Mouse (Mus musculus): Measurements from ENCODE around the gene Vtn. TPM values are rescaled to one million over a fixed set of nuclear protein-coding genes. Genes with fewer than 3 reads are reported as not detected.
A peak's percentile ranks its signal among the peaks of the same experiment; 100 is the strongest.

Gene Vtn
- polyA plus RNA-seq, 1 experiment, result not detected

DNA sequence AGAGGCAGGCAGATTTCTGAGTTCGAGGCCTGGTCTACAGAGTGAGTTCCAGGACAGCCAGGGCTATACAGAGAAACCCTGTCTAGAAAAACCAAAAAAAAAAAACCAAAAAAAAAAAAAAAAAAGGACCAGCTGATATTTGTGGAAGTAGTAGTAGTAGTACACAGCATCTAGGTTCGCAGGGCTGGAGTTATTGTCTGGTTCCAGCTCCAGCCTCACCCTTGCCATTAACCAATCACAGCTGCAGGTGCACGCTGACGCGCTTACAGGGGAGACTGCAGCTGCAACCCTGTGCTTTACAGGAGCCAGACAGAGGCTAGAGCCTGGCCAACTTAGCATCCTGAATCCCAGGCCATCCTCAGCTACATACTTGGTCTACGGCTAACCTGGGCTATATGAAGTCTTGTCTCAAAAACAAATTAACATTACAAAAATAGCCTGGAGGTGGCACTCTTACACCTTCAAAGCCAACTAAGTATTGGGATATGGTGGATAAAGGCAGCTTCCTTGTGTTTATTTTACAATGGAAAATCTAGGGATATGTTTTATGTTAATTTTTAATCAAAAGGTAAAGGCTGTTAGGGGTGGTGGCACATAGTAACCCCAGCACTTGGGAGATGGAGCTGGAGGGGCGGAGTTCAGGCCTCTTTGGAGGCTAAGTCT is 45.7 kb downstream of the Vtn start:
- Histone ChIP-seq H3K27me3 (ENCODE audit: control insufficient read depth, insufficient read depth, low read length, poor library complexity, severe bottlenecking) (no peaks in the 10 kb centered on the region), H3K9me3 (replicated peaks; ENCODE audit: control insufficient read depth, insufficient read depth, low read length, poor library complexity, severe bottlenecking) (no peaks in the 10 kb centered on the region), H3K9ac (ENCODE audit: low read depth, poor library complexity, severe bottlenecking) (no peak overlapping the region), H3K36me3 (ENCODE audit: control insufficient read depth, insufficient read depth, low read length, poor library complexity, severe bottlenecking) (peaks cover 37% of the 10 kb centered on the region), H3K27ac (ENCODE audit: insufficient read depth, low read length) (no peak overlapping the region), H3K4me3 (ENCODE audit: low read depth, low read length) (no peak overlapping the region), H3K4me1 (ENCODE audit: control insufficient read depth, insufficient read depth, low read length) (no peaks in the 10 kb centered on the region)
- no peak for TF ChIP-seq CTCF (IDR thresholded peaks at IDR 0.05; ENCODE audit: low read depth, low read length)
- no peak for TF ChIP-seq EP300 (IDR thresholded peaks at IDR 0.05; ENCODE audit: insufficient read depth, low read depth, low read length)
- TF ChIP-seq POLR2A (IDR thresholded peaks at IDR 0.05; ENCODE audit: insufficient read depth, low read length), result no peak

DNA sequence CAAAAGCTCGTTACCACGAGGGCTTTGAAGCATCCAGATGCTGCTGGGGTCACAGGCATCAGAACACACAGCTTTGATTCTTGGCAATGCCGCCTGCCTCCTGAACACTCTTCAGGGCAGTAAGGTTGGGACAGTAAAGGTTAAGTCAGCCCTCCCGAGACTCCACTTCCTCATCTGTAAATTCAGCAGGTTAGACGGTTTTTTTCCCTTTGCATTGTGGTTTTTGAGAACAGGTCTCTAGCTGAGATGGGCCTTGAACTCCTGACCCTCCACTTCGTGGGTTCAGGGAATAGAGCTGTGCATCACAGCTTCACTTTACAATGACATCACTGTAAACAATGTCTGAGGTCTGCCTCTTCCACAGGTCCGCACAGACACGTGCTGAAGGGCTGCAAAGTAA is 46.3 kb downstream of the Vtn start:
- Histone ChIP-seq H3K36me3 (ENCODE audit: control insufficient read depth, insufficient read depth, low read length, poor library complexity, severe bottlenecking) (peaks cover 36% of the 10 kb centered on the region), H3K4me3 (ENCODE audit: low read depth, low read length) (no peak overlapping the region), H3K9ac (ENCODE audit: low read depth, poor library complexity, severe bottlenecking) (no peak overlapping the region), H3K27ac (ENCODE audit: insufficient read depth, low read length) (no peak overlapping the region), H3K4me1 (ENCODE audit: control insufficient read depth, insufficient read depth, low read length) (no peaks in the 10 kb centered on the region), H3K27me3 (ENCODE audit: control insufficient read depth, insufficient read depth, low read length, poor library complexity, severe bottlenecking) (no peaks in the 10 kb centered on the region), H3K9me3 (replicated peaks; ENCODE audit: control insufficient read depth, insufficient read depth, low read length, poor library complexity, severe bottlenecking) (no peaks in the 10 kb centered on the region)
- TF ChIP-seq CTCF (IDR thresholded peaks at IDR 0.05; ENCODE audit: low read depth, low read length), result no peak
- no peak for TF ChIP-seq POLR2A (IDR thresholded peaks at IDR 0.05; ENCODE audit: insufficient read depth, low read length)
- no peak for TF ChIP-seq EP300 (IDR thresholded peaks at IDR 0.05; ENCODE audit: insufficient read depth, low read depth, low read length)

GRCm38 (mm10) chr11:78547718-78548460 is 49.0 kb downstream of the Vtn start:
- Histone ChIP-seq H3K9me3 (replicated peaks; ENCODE audit: control insufficient read depth, insufficient read depth, low read length, poor library complexity, severe bottlenecking) (no peaks in the 10 kb centered on the region), H3K27ac (ENCODE audit: insufficient read depth, low read length) (no peak overlapping the region), H3K9ac (ENCODE audit: low read depth, poor library complexity, severe bottlenecking) (peak overlapping the region; percentile 77; the same call in 1 of the 2 replicates), H3K27me3 (ENCODE audit: control insufficient read depth, insufficient read depth, low read length, poor library complexity, severe bottlenecking) (no peaks in the 10 kb centered on the region), H3K36me3 (ENCODE audit: control insufficient read depth, insufficient read depth, low read length, poor library complexity, severe bottlenecking) (peaks cover 14% of the 10 kb centered on the region), H3K4me1 (ENCODE audit: control insufficient read depth, insufficient read depth, low read length) (no peaks in the 10 kb centered on the region), H3K4me3 (ENCODE audit: low read depth, low read length) (no peak overlapping the region)
- TF ChIP-seq EP300 (IDR thresholded peaks at IDR 0.05; ENCODE audit: insufficient read depth, low read depth, low read length), result no peak
- TF ChIP-seq CTCF (IDR thresholded peaks at IDR 0.05; ENCODE audit: low read depth, low read length), result no peak
- TF ChIP-seq POLR2A (IDR thresholded peaks at IDR 0.05; ENCODE audit: insufficient read depth, low read length), result no peak

- Histone ChIP-seq H3K36me3 (ENCODE audit: control insufficient read depth, insufficient read depth, low read length, poor library complexity, severe bottlenecking) (peaks cover 7% of the 10 kb centered on the region), H3K4me1 (ENCODE audit: control insufficient read depth, insufficient read depth, low read length) (no peaks in the 10 kb centered on the region), H3K9ac (ENCODE audit: low read depth, poor library complexity, severe bottlenecking) (peak overlapping the region; percentile 77), H3K27me3 (ENCODE audit: control insufficient read depth, insufficient read depth, low read length, poor library complexity, severe bottlenecking) (no peaks in the 10 kb centered on the region), H3K4me3 (ENCODE audit: low read depth, low read length) (peak overlapping the region; percentile 76), H3K27ac (ENCODE audit: insufficient read depth, low read length) (peak overlapping the region; percentile 1), H3K9me3 (replicated peaks; ENCODE audit: control insufficient read depth, insufficient read depth, low read length, poor library complexity, severe bottlenecking) (no peaks in the 10 kb centered on the region)
- no peak for TF ChIP-seq CTCF (IDR thresholded peaks at IDR 0.05; ENCODE audit: low read depth, low read length)
- no peak for TF ChIP-seq POLR2A (IDR thresholded peaks at IDR 0.05; ENCODE audit: insufficient read depth, low read length)
Observed at GRCm38 (mm10) chr11:78549491-78549987, 50.6 kb downstream of the Vtn start.

DNA sequence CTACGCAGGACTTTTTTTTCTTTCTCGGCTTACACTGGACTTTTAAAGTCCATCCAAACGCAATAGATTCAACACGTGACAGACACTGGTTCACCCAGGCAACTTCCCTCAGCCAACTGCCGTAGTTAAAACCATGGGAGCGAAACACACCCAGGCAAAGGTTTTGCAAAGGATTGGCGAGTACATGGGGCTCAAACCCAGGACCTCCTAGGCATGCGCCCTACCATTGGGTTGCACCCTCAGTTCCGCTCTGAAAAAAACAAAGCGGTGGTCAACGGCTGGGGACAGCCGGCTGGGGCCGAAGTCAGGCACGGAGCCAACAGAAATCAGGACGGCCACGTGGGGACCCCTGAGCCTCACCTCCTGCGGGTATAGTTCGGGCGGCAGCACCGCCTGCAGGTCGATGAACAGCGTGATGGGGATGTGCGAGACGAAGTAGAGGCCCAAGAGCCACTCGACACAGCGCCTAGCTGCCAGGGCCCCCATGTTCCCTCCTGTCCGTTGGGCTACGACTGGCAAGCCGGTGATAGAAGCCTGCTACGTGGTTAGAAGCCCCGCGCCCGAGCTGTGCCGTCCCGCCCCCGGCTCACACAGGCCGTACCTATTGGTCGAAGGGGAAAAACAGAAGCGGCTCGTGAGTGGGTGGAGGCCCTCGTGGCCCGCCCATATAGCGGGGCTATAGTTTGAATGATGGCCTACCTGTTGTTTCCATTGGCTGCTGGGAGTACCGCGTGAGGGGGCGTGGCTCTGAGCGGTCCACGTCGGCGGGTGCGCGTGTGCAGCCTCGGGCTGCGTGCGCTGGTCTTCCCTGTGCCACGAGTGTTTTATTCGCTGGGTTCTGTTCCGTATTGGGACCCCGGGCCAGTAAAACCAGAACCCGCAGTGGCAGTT is 51.5 kb downstream of the Vtn start, which contains the start of gene Tmem97:
Tmem97 (minus strand) TSS at position 610 of the 891 bp plus-strand sequence.
- no peaks in the 10 kb centered on the region for H3K9me3 ChIP-seq (replicated peaks; ENCODE audit: control insufficient read depth, insufficient read depth, low read length, poor library complexity, severe bottlenecking)
- no peaks in the 10 kb centered on the region for H3K27me3 ChIP-seq (ENCODE audit: control insufficient read depth, insufficient read depth, low read length, poor library complexity, severe bottlenecking)
- no peaks in the 10 kb centered on the region for H3K4me1 ChIP-seq (ENCODE audit: control insufficient read depth, insufficient read depth, low read length)
- H3K9ac ChIP-seq (ENCODE audit: low read depth, poor library complexity, severe bottlenecking), result peak within 1 kb of the TSS; percentile 80
- H3K36me3 ChIP-seq (ENCODE audit: control insufficient read depth, insufficient read depth, low read length, poor library complexity, severe bottlenecking), result peaks cover 7% of the 10 kb centered on the region
- peak; percentile 70 for TF ChIP-seq POLR2A (IDR thresholded peaks at IDR 0.05; ENCODE audit: insufficient read depth, low read length)
- no peak for TF ChIP-seq CTCF (IDR thresholded peaks at IDR 0.05; ENCODE audit: low read depth, low read length)
- 0 out of 2 replicates have a peak, but pooled peaks have one; percentile 9 for TF ChIP-seq EP300 (IDR thresholded peaks at IDR 0.05; ENCODE audit: insufficient read depth, low read depth, low read length)
- peak within 1 kb of the TSS; percentile 16 for H3K27ac ChIP-seq (ENCODE audit: insufficient read depth, low read length)
- H3K4me3 ChIP-seq (ENCODE audit: low read depth, low read length), result peak within 1 kb of the TSS; percentile 76
